Mouse (Mus musculus) heart, embryonic 10.5 days (tissue): ENCODE data around the gene Pih1d1. TPM values are rescaled to one million over a fixed set of nuclear protein-coding genes. Genes with fewer than 3 reads are reported as not detected.
A peak's percentile ranks its signal among the peaks of the same experiment; 100 is the strongest.
"Not testable (repeated sequence)": the region's sequence is repeated elsewhere in the genome, so short reads cannot be mapped to it uniquely, and the experiment has no call there.

ENCODE experiments used
- DNase-seq: peaks from one replicate; pipeline ENCODE4 v3.0.0-alpha.2; 2017; ENCODE audit warnings: low spot score
- H3K27ac ChIP-seq: fragments of 300-500 bp; sonication (generic); 2 replicates; pipeline ENCODE4 v1.5.1; 2016; ENCODE audit warnings: mild to moderate bottlenecking
- H3K27me3 ChIP-seq: fragments of 300-500 bp; sonication (generic); 2 replicates; pipeline ENCODE4 v1.6.1; 2016; ENCODE audit warnings: mild to moderate bottlenecking; ENCODE audit not compliant: poor library complexity, insufficient read depth, severe bottlenecking
- H3K36me3 ChIP-seq: fragments of 300-500 bp; sonication (generic); 2 replicates; pipeline ENCODE4 v1.6.1; 2016; ENCODE audit warnings: mild to moderate bottlenecking, moderate library complexity
- H3K4me1 ChIP-seq: fragments of 300-500 bp; sonication (generic); 2 replicates; pipeline ENCODE4 v1.6.1; 2016; ENCODE audit warnings: mild to moderate bottlenecking
- H3K4me3 ChIP-seq: fragments of 300-500 bp; sonication (generic); 2 replicates; pipeline ENCODE4 v1.5.1; 2016; ENCODE audit warnings: mild to moderate bottlenecking, moderate library complexity
- H3K9me3 ChIP-seq: fragments of 300-500 bp; sonication (generic); 2 replicates; pipeline ENCODE4 v1.6.1; 2016; ENCODE audit warnings: mild to moderate bottlenecking, moderate library complexity
- WGBS: fragments of 180-500 bp; shearing (Covaris S2); methylation state at CpG from one replicate; pipeline ENCODE4 v1.1.7; 2016; 5-methylcytosine and 5-hydroxymethylcytosine counted together
- polyA plus RNA-seq: library from polyadenylated mRNA; unstranded; fragments of >200 nt; fragmentation: Nextera tagmentation; extraction: Ambion mirVana; gene quantifications from 2 replicates; pipeline ENCODE4 v1.2.1, GENCODE M21; 2016

Pih1d1 gene
- 97.8 and 102 TPM in 2 replicates for polyA plus RNA-seq

- DNase-seq, result peak; percentile 98
- peak within 1 kb of the TSS; percentile 77 for H3K4me3 ChIP-seq
- peaks cover 20% of the 10 kb centered on the region for H3K36me3 ChIP-seq
- 4% methylated on average over 69 of the region's 69 CpGs for WGBS
- H3K27ac ChIP-seq, result peak within 1 kb of the TSS; percentile 96
- no peaks in the 10 kb centered on the region for H3K27me3 ChIP-seq
- H3K9me3 ChIP-seq, result no peaks in the 10 kb centered on the region
- peaks cover 21% of the 10 kb centered on the region for H3K4me1 ChIP-seq
Observed at GRCm38 (mm10) chr7:45154096-45154992, at the start of gene Pih1d1, which contains the start of gene Aldh16a1. Pih1d1 (plus strand) TSS chr7:45154303. Aldh16a1 (minus strand) TSS chr7:45154584.

GRCm38 (mm10) chr7:45104941-45105340 is 49.2 kb upstream of the Pih1d1 start:
- Histone ChIP-seq H3K27ac (no peak overlapping the region), H3K36me3 (no peaks in the 10 kb centered on the region), H3K27me3 (no peaks in the 10 kb centered on the region), H3K9me3 (no peaks in the 10 kb centered on the region), H3K4me3 (no peak overlapping the region), H3K4me1 (peaks cover 20% of the 10 kb centered on the region)
- DNase-seq, result no peak
- WGBS, result 71% methylated on average over 5 of the region's 5 CpGs

GRCm38 (mm10) chr7:45105491-45105890 is 48.6 kb upstream of the Pih1d1 start:
- no peaks in the 10 kb centered on the region for H3K9me3 ChIP-seq
- no peaks in the 10 kb centered on the region for H3K36me3 ChIP-seq
- no peaks in the 10 kb centered on the region for H3K27me3 ChIP-seq
- DNase-seq, result no peak
- no peak overlapping the region for H3K4me3 ChIP-seq
- peaks cover 20% of the 10 kb centered on the region for H3K4me1 ChIP-seq
- 79% methylated on average over 8 of the region's 8 CpGs for WGBS
- no peak overlapping the region for H3K27ac ChIP-seq

- H3K27ac ChIP-seq, result no peak overlapping the region
- WGBS, result 67% methylated on average over 6 of the region's 6 CpGs
- peaks cover 20% of the 10 kb centered on the region for H3K4me1 ChIP-seq
- H3K36me3 ChIP-seq, result no peaks in the 10 kb centered on the region
- H3K27me3 ChIP-seq, result no peaks in the 10 kb centered on the region
- H3K4me3 ChIP-seq, result no peak overlapping the region
- no peaks in the 10 kb centered on the region for H3K9me3 ChIP-seq
- DNase-seq, result no peak
Observed at GRCm38 (mm10) chr7:45106441-45106840, 47.7 kb upstream of the Pih1d1 start.

GRCm38 (mm10) chr7:45107052-45107645 is 47.0 kb upstream of the Pih1d1 start:
- Histone ChIP-seq H3K9me3 (no peaks in the 10 kb centered on the region), H3K27me3 (no peaks in the 10 kb centered on the region), H3K36me3 (no peaks in the 10 kb centered on the region), H3K4me1 (peaks cover 20% of the 10 kb centered on the region), H3K4me3 (no peak overlapping the region), H3K27ac (no peak overlapping the region)
- DNase-seq, result no peak
- WGBS, result 49% methylated on average over 5 of the region's 5 CpGs

GRCm38 (mm10) chr7:45110089-45110488 is 44.0 kb upstream of the Pih1d1 start:
- H3K9me3 ChIP-seq, H3K27me3 ChIP-seq, H3K36me3 ChIP-seq, H3K4me3 ChIP-seq, H3K27ac ChIP-seq, DNase-seq: not testable (repeated sequence)
- WGBS, result 81% methylated on average over 4 of the region's 4 CpGs
- peaks cover 16% of the 10 kb centered on the region for H3K4me1 ChIP-seq

- no peaks in the 10 kb centered on the region for H3K27me3 ChIP-seq
- DNase-seq, result no peak
- 70% methylated on average over 2 of the region's 2 CpGs for WGBS
- no peak overlapping the region for H3K4me3 ChIP-seq
- no peak overlapping the region for H3K27ac ChIP-seq
- H3K36me3 ChIP-seq, result no peaks in the 10 kb centered on the region
- H3K4me1 ChIP-seq, result peaks cover 23% of the 10 kb centered on the region
- H3K9me3 ChIP-seq, result no peaks in the 10 kb centered on the region
Observed at GRCm38 (mm10) chr7:45111940-45112339, 42.2 kb upstream of the Pih1d1 start.

- Histone ChIP-seq H3K36me3 (0 out of 2 replicates have a peak, but pooled peaks cover under 1% of the 10 kb centered on the region), H3K27me3 (no peaks in the 10 kb centered on the region), H3K4me3 (no peak overlapping the region), H3K4me1 (peaks cover 25% of the 10 kb centered on the region), H3K9me3 (no peaks in the 10 kb centered on the region), H3K27ac (no peak overlapping the region)
- no peak for DNase-seq
- 53% methylated on average over 3 of the region's 3 CpGs for WGBS
Observed at GRCm38 (mm10) chr7:45112529-45112928, 41.6 kb upstream of the Pih1d1 start.

GRCm38 (mm10) chr7:45113476-45113875 is 40.6 kb upstream of the Pih1d1 start:
- Histone ChIP-seq H3K9me3 (no peaks in the 10 kb centered on the region), H3K4me1 (peaks cover 31% of the 10 kb centered on the region), H3K36me3 (peaks cover 10% of the 10 kb centered on the region; the same call in 1 of the 2 replicates), H3K27ac (no peak overlapping the region), H3K4me3 (no peak overlapping the region), H3K27me3 (no peaks in the 10 kb centered on the region)
- no peak for DNase-seq
- WGBS, result 19% methylated on average over 2 of the region's 2 CpGs

- 78% methylated on average over 8 of the region's 8 CpGs for WGBS
- H3K36me3 ChIP-seq, result peaks cover 47% of the 10 kb centered on the region
- no peak overlapping the region for H3K4me3 ChIP-seq
Observed at GRCm38 (mm10) chr7:45117566-45117965, 36.5 kb upstream of the Pih1d1 start.

GRCm38 (mm10) chr7:45118336-45118735 is 35.8 kb upstream of the Pih1d1 start:
- Histone ChIP-seq H3K27me3 (no peaks in the 10 kb centered on the region), H3K27ac (no peak overlapping the region), H3K36me3 (peaks cover 55% of the 10 kb centered on the region), H3K4me3 (no peak overlapping the region), H3K4me1 (peaks cover 44% of the 10 kb centered on the region), H3K9me3 (no peaks in the 10 kb centered on the region)
- DNase-seq, result no peak
- 88% methylated on average over 6 of the region's 6 CpGs for WGBS

More at GRCm38 (mm10) chr7:45117566-45117965, 36.5 kb upstream of the Pih1d1 start:
- H3K27ac ChIP-seq, result no peak overlapping the region
- H3K27me3 ChIP-seq, result no peaks in the 10 kb centered on the region
- H3K9me3 ChIP-seq, result no peaks in the 10 kb centered on the region
- no peak for DNase-seq
- H3K4me1 ChIP-seq, result peaks cover 42% of the 10 kb centered on the region

GRCm38 (mm10) chr7:45119780-45120709 is 34.1 kb upstream of the Pih1d1 start:
- WGBS, result 81% methylated on average over 5 of the region's 5 CpGs

More at GRCm38 (mm10) chr7:45119780-45120709, 34.1 kb upstream of the Pih1d1 start:
- no peak overlapping the region for H3K4me3 ChIP-seq
- DNase-seq, result no peak
- peaks cover 59% of the 10 kb centered on the region for H3K36me3 ChIP-seq
- H3K27me3 ChIP-seq, result no peaks in the 10 kb centered on the region
- H3K27ac ChIP-seq, result no peak overlapping the region
- peaks cover 38% of the 10 kb centered on the region for H3K4me1 ChIP-seq
- H3K9me3 ChIP-seq, result no peaks in the 10 kb centered on the region
